Mouse (Mus musculus) thymus, adult 2 months (tissue): Measurements from ENCODE around the gene Gm364.

Experiments used
- CTCF ChIP-seq: fragments of 200-500 bp; IDR thresholded peaks from 2 replicates; pipeline ENCODE4 v1.5.1; 2012; ENCODE audit warnings: mild to moderate bottlenecking, control low read depth, low read length, moderate library complexity, borderline replicate concordance; ENCODE audit not compliant: control insufficient read depth, poor library complexity, insufficient read depth; ENCODE audit errors: extremely low read depth
- POLR2A ChIP-seq: fragments of 200-500 bp; IDR thresholded peaks from 2 replicates; pipeline ENCODE4 v1.6.1; 2012; ENCODE audit warnings: mild to moderate bottlenecking, low read length, control low read depth, moderate library complexity; ENCODE audit not compliant: control insufficient read depth, poor library complexity, insufficient read depth; ENCODE audit errors: extremely low read depth

GRCm38 (mm10) chrX:57372965-57373364 lies 36.0 kb upstream of the Gm364 start:
- TF ChIP-seq CTCF (no peak), POLR2A (no peak)
